Mouse (Mus musculus): ENCODE data around the gene Nfia.

DNA sequence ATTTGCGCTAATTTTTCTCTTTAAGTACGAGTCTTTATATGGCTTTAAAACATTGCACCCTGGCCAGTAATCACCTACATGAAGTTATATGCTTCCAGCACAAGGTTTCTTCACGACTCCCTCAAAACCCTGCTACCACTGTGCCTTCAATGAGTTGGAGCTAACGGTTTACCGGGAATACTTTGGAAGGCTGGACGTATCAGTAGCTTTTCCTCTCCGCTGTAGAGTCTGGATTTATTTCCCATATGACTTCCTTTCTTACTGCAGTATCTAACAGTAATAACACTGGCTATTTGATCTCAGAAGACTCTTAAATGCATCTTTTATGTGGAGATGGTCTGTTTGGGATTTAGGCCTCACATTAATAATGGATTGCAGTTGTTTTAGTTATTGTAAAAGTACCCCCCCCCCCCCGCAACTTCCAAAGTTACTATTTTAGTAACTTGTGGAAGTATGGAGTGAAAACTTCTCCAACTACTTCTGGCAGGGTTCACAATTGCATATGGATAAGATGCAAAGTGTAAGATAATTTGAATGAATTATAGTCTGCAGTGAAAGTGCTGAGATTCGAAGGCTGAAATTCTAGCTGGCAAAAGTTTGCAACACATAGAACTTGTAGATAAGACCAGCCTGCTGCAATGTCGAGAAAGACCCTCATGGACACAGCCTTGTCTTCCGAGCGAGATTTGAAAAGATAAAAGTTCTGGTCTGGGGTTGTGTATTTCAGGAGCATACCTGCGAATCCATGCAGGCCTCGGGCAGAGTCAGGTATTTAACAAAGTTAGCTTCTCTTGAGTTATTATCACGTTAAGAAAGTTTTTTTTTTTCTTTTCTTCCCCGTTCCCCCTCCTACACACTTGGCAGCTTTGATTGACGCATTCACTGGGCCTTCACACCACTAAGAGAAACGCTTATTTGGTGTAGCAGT lies 6.7 kb downstream of the Nfia start:
- TF ChIP-seq CTCF (IDR thresholded peaks at IDR 0.05; ENCODE audit: low read depth, low read length): no peak
- TF ChIP-seq EP300 (IDR thresholded peaks at IDR 0.05; ENCODE audit: insufficient read depth, low read depth, low read length): no peak
